Mouse (Mus musculus) liver, embryonic 14 days (tissue): Measurements from ENCODE around the gene Rbmx. TPM values are rescaled to one million over a fixed set of nuclear protein-coding genes. Genes with fewer than 3 reads are reported as not detected.

Experiments used
- polyA plus RNA-seq: library from polyadenylated mRNA; depleted of rRNA; stranded (reverse); fragments of >200 nt; gene quantifications from 2 replicates; pipeline ENCODE4 v1.2.3, GENCODE M21; 2012; rRNA removed

Rbmx gene
- polyA plus RNA-seq = 23.0 and 24.4 TPM in 2 replicates

DNA sequence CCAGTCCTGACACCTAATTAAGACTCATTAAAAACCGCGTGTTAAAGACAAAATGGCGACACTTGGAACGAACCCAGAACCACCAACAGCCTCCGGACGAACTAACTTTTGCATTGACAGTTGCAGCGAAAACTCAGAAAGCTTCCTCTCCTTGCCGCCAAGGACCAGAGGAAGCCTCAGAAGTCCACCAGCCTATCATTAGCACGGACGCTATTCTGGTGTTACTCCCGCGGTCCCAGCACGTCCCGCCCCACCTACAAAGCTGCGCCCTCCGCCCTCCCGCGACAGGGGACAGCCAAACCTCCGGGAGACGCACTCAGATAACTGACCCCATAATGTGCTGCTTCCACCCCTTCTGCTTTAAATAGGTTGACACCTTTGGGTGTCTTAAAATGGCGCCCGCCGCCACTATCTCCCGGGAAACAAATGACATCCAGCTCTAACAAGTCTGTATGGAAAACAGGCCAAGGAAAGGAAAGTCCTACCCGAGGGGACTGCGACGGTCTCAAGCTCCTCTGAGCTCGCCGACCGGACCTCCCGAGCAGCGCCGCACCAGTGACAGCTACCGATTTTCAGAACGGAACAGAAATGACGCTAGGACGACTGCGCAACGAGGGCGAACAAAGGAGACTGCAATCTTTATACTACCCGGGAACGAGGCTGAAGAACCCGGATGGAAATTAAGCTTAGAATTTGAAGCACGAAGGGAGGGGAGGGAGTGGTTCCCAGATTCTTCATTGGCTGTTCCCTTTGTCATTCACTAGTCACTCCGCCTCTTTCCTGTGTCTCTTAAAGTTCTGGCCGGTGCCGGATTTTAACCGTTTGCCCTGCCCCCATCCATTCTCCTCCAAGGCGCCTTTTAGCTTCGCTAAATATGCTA is at the start of gene Rbmx:
Gene Rbmx, minus strand, starts transcription at position 670 of the 880 bp plus-strand sequence.

DNA sequence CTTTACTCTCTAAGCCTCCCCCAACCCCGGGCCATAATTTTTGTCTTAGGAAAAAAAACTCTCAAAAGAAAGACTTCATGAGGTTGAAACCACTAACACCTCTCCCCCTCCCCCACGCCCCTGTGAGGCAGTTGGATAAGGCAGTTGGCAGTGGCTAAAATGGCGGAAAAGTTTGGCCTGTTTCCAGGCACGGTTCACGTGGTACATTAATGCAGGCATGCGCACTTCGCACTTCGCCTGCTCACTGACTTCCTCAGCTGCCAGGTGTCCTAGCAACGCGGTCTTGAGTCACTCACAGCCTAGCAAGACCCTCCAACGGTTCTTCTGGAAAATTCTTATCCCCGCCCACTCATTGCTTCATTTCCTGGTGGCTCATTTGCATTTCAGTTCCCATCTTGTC is 15.9 kb upstream of the Rbmx start, which contains the start of gene Gm364:
Gene Gm364, plus strand, starts transcription at position 386 of the 400 bp plus-strand sequence.

DNA sequence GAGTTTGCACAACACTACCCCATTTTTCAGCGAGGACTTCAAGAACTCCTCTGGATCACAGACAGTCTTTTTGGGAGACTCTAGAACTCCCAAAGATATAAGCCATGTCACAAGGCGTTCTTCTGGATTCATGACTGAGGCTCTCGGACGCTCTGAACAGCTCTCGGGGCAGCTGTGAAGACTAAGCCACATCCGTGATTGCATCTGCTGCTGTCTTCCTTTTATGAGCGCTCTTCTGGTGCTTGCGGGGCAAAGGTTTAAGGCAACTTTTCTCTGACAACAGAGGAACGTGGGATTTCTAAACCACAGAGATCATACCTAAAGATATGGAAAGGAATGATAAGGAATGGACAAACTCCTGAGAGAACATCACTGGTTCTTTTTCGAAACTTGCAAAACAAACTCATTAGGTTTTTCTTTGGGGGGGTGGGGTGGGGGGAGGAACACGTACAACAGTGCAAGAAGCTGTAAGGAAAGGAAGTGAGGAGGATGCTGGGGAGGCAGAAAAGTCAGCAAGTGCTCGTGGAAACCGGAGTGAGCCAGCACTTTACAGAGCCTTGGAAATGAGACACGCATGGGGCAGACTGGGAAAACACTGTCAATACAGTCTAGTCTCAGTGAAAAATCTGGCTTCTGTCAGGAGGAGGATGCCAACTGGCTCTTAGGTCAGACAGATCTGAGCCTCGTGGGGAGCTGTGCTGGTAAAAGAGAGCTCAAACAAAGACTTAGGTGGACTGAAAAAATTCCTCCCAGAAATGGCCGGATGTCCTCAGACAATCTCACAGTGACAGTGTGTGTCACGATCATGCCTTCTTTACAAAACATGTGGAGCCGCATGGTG is 54.2 kb downstream of the Rbmx start, which contains the start of gene Arhgef6:
Gene Arhgef6, minus strand, starts transcription at position 359 of the 841 bp plus-strand sequence.

Other genes starting within 250 kb of the Rbmx start
- gene Cd40lg, start 180.9 kb downstream of the Rbmx start, polyA plus RNA-seq = not detected in 2 replicates
- 3.7 and 5.7 TPM in 2 replicates for gene Arhgef6, start 54.3 kb downstream of the Rbmx start, polyA plus RNA-seq
- not detected in 2 replicates for gene Gm364, start 16.1 kb upstream of the Rbmx start, polyA plus RNA-seq
- gene Gpr101, start 110.7 kb upstream of the Rbmx start, polyA plus RNA-seq = not detected in 2 replicates